Mouse (Mus musculus) lung, postnatal 25 days (tissue): ENCODE results near the gene Ccdc134.

Experiments used
- DNase-seq: peaks from one replicate; pipeline ENCODE4 v3.0.0; 2022; ENCODE audit warnings: low spot score

Gene Ccdc134

DNA sequence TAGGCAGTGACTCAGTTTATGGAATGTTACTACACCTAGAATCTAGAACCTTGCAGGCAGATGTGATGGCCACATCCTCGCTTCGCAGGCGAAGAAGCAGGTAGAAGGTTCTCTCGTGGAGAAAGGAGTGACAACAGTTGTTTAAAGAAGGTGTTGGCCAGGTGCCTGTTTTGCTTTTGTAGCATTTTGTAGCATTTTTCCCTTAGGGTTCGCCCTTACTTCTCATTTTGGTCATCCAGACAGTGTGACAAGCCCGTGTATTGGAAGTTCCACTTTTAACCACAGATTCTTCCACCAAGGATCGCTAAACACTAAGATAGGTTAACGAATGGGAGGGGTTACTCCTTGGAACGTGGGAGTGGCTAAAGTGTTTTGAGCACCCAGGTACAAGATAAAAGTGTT lies 20.8 kb downstream of the Ccdc134 start:
- DNase-seq, result no peak

DNA sequence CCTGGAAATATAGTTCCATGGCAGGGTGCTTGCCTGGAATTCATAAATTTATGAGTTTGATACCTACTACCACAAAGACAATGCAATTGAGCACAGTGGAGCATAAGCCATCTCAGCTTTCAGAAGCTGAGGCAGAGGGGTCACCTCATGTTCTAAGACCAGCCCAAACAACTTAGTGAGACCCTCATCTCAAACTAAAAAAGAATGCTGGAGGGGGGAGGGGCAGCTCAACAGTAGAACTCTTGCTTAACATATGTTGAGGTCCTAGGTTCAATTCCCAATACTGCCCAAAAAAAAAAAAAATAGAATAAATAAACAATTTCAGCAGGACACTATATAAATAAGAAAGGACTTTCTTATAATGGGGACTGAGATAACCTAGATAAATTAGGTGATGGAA lies 22.3 kb downstream of the Ccdc134 start:
- no peak for DNase-seq

DNA sequence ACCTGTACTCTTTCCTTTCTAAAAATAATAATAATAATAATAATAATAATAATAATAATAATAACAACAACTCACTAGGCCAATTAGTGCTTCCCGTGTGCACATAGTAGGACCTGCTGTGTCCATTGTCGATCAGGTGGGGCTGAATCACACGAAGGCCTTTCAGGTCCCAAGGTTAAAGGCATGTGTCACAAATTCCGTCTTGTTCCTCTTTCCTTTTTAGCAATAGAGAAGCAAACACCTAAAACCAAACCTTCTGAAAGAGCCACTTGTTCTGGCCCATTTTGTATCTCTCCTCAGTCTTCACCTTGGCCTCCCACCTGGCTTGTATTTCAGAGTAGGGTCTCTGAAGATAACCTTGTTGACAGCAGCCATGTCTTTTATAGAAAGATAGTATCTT lies 23.5 kb downstream of the Ccdc134 start:
- no peak for DNase-seq

GRCm38 (mm10) chr15:82152022-82152421 lies 24.3 kb downstream of the Ccdc134 start:
- no peak for DNase-seq

DNA sequence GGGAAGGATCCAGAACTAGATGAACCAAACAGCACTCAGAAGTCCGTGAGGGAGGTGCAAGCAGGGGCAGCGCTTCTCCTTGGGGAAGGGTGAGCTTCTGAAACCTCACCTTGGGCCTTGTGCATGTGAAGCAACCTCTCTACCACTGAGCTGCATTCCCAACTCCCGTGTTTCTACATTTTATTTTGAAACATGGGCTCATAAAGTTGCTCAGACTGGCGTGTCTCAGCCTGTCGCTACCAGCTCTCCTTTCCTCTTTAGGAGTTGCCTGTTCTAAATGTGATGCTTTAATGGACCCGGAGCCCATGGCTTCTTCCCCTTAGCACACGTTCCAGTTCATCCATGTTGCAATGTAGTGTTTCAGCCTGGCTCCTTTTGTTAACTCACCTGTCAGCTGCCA lies 24.7 kb downstream of the Ccdc134 start:
- no peak for DNase-seq

DNA sequence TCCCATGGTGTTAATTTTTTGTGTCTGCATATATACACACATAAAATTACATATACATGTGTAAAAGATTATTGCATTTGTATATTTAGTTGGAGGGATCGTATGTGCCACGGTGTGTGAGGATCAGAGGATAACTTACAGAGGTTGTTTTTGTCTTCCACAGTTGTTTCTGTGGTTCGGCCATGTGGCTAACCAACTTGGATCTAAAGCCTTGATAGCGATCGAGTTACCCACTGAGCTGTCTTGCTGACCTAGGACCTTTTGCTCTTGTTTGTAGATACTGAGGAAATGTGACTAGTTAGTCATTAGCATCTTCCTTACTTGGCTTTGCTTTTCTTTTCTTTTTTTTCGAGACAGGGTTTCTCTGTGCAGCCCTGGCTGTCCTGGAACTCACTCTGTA lies 28.6 kb downstream of the Ccdc134 start:
- no peak for DNase-seq

DNA sequence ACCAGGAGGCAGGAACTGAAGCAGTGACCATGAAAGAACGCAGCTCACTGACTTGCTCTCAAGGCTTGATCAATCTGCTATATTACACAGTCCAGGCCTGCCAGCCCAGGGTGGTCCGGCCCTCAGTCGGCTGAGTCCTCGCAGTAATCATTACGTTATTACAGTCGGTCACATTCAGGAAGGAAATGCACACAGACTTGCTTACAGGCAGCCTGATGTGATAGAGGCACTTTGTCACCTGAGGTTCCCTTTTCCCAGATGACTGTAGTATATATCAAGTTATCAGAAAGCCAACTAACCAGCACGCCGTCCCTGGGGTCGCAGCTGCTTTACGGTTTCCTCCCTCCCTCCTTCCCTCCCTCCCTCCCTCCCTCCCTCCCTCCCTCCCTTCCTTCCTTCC lies 29.2 kb downstream of the Ccdc134 start:
- DNase-seq, result no peak

DNA sequence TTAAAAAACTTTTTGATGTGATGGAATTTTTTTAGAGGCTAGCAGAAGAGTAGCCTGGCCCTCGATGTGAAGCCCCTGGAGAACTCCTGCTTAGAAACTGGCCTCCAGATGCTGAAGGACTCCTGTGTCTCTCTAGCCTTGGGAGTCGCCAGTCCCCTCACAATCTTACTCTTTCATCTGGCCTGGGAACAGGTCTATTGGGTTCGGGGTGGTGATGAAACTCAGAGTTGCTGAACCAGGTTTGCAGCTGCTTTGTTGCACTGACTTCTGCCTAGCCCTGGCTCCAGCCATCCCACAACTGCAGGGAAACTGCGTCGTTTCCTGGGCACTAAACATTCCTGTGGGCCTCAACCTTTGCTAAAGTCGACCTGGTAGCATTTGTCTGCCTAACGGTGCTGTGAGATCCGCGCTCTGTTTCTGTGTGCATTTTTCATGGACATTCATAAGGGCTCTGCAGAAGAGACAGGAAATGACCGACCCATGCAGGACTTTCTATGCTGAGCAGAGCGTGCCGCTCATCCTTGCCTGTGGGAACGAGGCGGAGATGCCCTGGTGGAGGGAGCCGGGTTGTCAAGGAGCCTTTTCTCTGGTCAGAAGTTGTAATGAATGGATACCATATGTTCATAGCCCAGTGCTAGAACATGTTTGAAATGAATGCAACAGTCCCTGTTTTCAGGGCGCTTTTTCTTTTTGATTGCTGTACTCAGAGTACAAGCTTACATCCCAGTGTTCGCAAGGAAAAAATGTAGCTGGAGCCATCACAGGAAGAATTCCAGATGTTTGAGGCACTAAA lies 30.7 kb downstream of the Ccdc134 start:
- no peak for DNase-seq

- DNase-seq, result no peak
Observed at GRCm38 (mm10) chr15:82159471-82159870, 31.7 kb downstream of the Ccdc134 start.

GRCm38 (mm10) chr15:82160731-82161640 lies 33.3 kb downstream of the Ccdc134 start:
- DNase-seq, result no peak

GRCm38 (mm10) chr15:82161965-82162600 lies 34.4 kb downstream of the Ccdc134 start:
- no peak for DNase-seq

GRCm38 (mm10) chr15:82163356-82164060 lies 35.8 kb downstream of the Ccdc134 start:
- DNase-seq, result no peak

DNA sequence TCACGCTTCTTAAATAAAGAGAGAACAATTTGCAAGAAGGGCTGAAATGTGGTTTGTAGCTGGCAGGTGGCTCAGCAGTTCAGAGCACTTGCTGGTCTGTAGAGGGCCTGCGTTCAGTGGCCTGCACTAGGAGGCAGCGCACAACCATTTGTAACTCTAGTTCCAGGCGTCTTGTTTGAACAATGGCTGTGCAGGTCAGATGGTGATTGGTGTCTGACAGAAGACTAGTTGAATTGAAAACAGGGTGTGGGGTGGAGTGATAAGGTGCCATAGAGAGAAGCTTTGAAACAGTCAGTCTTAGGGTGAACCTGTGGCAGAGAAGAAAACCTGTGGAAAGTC lies 36.3 kb downstream of the Ccdc134 start:
- no peak for DNase-seq

- no peak for DNase-seq
Observed at GRCm38 (mm10) chr15:82164496-82164895, 36.8 kb downstream of the Ccdc134 start.

GRCm38 (mm10) chr15:82165332-82166239 lies 37.9 kb downstream of the Ccdc134 start:
- DNase-seq, result peak; percentile 87

GRCm38 (mm10) chr15:82166240-82167100 lies 38.7 kb downstream of the Ccdc134 start:
- DNase-seq, result no peak

DNA sequence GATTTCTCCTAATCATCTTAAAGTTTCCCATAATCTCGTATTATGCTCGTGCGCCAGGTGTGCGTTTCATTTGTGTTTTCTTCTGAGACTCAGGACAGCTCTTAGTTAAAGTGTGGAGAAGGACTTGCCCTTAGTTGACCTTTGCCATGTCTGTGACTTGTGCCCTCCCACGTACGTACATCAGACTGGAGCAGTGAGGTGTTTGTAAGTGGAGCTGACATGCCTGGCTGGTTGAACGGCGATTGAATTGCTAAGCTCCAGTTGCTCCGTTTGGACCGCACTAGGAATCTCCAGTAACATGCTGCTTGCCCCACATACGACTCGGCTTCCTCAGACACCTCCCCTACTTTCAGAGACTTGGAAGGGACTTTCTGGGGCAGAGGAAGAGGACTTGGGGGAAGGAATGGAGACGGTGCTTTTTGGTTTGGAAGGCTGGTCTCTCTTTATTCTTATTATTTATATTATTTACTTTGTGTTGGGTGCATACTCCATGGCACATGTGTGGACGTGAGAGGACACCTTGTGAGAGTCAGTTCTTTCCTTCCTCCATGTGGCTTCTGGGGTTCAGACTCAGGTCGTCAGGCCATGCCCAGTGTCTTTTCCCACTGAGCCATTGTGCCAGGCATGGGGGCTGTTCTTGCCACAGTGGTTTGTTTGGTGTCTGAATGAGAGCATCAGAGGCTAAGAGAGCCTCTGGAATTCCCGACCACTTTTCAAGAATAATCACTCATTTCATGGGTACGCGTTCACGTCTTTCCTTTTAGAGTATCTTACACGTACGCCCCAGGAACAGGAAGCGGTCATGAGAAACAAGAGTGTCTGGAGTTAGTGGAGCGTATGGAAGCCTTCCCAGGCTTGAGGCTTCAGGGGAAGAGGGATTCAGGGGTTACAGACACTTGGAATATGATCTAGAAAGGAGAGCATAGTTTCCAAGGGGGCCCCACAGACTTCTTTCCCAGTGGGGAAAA lies 39.8 kb downstream of the Ccdc134 start:
- no peak for DNase-seq

DNA sequence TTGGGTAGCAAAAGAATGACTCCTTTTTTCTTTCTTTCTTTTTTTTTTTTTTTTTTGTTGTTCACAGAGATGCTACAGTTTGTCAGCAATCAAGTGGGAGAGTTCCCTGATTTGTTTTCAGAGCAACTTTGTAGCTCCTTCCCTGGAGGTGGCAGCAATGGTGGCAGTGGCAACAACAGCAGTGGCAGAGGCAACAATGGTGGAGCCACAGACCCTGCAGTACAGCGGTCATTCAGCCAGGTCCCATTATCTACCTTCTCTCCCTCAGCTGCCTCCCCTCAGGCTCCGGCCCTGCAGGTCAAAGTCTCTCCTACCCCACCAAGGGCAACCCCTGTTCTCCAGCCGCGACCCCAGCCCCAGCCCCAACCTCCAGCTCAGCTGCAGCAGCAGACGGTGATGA lies 41.9 kb downstream of the Ccdc134 start:
- no peak for DNase-seq
